Mouse (Mus musculus) liver, postnatal 0 days (tissue): ENCODE data around the gene Lamb1.

Experiments
- CTCF ChIP-seq: sonication (generic); IDR thresholded peaks from 2 replicates; pipeline ENCODE4 v1.5.1; 2016; ENCODE audit warnings: antibody characterized with exemption, low read depth
- EP300 ChIP-seq: IDR thresholded peaks from 2 replicates; pipeline ENCODE4 v1.6.1; 2016; ENCODE audit warnings: antibody characterized with exemption, low read depth, mild to moderate bottlenecking

DNA sequence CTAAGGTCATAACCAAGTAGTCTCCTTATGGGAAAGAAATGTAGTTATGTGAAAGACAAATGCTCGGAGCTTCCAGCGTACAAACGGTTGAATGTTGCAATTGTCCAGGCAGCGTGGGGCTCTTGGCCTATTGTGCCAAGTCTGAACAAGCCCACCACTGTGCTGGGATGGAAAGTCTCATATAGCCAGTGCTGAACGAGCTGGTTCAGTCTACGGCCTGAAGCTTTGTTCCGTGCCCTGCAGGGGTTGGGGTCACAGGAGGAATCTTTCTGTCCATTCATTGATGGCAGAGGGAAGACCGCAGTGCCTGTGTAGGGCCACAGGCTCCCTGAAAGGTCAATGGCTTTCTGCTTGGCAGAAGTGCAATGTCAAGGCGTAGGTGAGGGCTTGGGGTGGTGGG, 45.7 kb downstream of the Lamb1 start:
- TF ChIP-seq CTCF (no peak), EP300 (no peak)
